ENCODE assay signal across 27 mouse cellular contexts in the genomic region with DNA sequence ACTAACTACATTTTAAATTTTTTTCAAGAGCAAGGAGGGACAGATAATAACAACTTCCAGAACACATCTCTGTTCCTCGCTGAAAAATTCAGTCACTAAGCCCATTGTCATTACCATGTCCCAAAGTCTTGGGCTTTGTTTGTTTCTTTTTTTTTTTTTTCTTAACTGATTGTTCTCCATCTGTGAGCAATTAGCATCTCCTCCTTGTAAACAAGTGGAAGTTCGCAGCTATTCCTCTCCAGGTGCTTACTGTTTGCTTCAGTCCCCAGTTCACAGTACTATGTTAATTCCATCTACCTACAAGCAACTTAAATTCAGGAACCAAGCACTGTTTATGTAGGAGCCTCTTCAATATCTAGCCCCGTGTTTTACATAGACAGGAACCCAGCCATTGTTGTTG.
"Had no signal": no experiment of that assay in that cellular context is flagged by ENCODE, and none has a peak within 500 bp of the region (broad histone marks: within the 10 kb centered on the region; RNA-seq: fewer than 3 reads in every experiment).

No protein-coding gene starts in this region.

- H3K4me1 ChIP-seq: limb, embryonic 10.5 days; limb, embryonic 12.5 days; limb, embryonic 13.5 days; limb, embryonic 15.5 days; liver, embryonic 12.5 days; liver, embryonic 13.5 days; liver, embryonic 15.5 days; lung, embryonic 15.5 days; megakaryocyte, embryonic 14.5 days; midbrain, embryonic 10.5 days; midbrain, embryonic 12.5 days; midbrain, embryonic 13.5 days; midbrain, embryonic 15.5 days had no signal

- H3K9ac ChIP-seq: limb, embryonic 12.5 days; limb, embryonic 13.5 days; limb, embryonic 15.5 days; liver, embryonic 12.5 days; liver, embryonic 13.5 days; liver, embryonic 14.5 days; liver, embryonic 15.5 days; liver, postnatal 0 days; lung, embryonic 14.5 days; lung, embryonic 15.5 days; midbrain, embryonic 12.5 days; midbrain, embryonic 13.5 days; midbrain, embryonic 15.5 days had no signal

- DNase-seq: left cerebral cortex, postnatal 4 days; liver; liver, embryonic 13.5 days; liver, postnatal 0 days; lung, adult 18-20 months; lung, adult 2 months; lung, embryonic 14.5 days; lung, postnatal 10 days; lung, postnatal 14 days; lung, postnatal 36 days; lung, postnatal 4 days; midbrain, embryonic 14.5 days had no signal

- H3K27ac ChIP-seq: limb, embryonic 10.5 days; limb, embryonic 12.5 days; limb, embryonic 13.5 days; limb, embryonic 15.5 days; liver, embryonic 12.5 days; liver, embryonic 13.5 days; liver, embryonic 14.5 days; liver, embryonic 15.5 days; lung, embryonic 15.5 days; macrophage; midbrain, embryonic 10.5 days; midbrain, embryonic 12.5 days; midbrain, embryonic 13.5 days; midbrain, embryonic 15.5 days had no signal

- H3K36me3 ChIP-seq: limb, embryonic 10.5 days; limb, embryonic 12.5 days; limb, embryonic 13.5 days; limb, embryonic 15.5 days; liver, embryonic 12.5 days; liver, embryonic 13.5 days; liver, embryonic 15.5 days; lung, embryonic 15.5 days; midbrain, embryonic 10.5 days; midbrain, embryonic 12.5 days; midbrain, embryonic 13.5 days; midbrain, embryonic 15.5 days had no signal

- H3K4me3 ChIP-seq: limb, embryonic 10.5 days; limb, embryonic 12.5 days; limb, embryonic 13.5 days; limb, embryonic 15.5 days; liver, embryonic 12.5 days; liver, embryonic 13.5 days; liver, embryonic 15.5 days; lung, embryonic 15.5 days; megakaryocyte, embryonic 14.5 days; midbrain, embryonic 10.5 days; midbrain, embryonic 12.5 days; midbrain, embryonic 13.5 days; midbrain, embryonic 15.5 days; myocyte had no signal

- H3K9me3 ChIP-seq: limb, embryonic 10.5 days; limb, embryonic 12.5 days; limb, embryonic 15.5 days; liver, embryonic 15.5 days; lung, embryonic 15.5 days; midbrain, embryonic 13.5 days; midbrain, embryonic 15.5 days had no signal
